Mouse (Mus musculus) frontal cortex, postnatal 25 days (tissue): ENCODE measurements around the gene Psma1.

Source experiments
- DNase-seq, 2 experiments: peaks; one replicate each; pipeline ENCODE4 v3.0.0; 2022; ENCODE audit warnings: low spot score in 2 of 2

Psma1 gene

GRCm38 (mm10) chr7:114276005-114276752, at the start of gene Psma1:
Psma1 (minus strand) TSS chr7:114276118.
- peak; percentile 93 to 94 for DNase-seq

- DNase-seq = no peak
Measured at GRCm38 (mm10) chr7:114323527-114323926, 47.6 kb upstream of the Psma1 start.

DNA sequence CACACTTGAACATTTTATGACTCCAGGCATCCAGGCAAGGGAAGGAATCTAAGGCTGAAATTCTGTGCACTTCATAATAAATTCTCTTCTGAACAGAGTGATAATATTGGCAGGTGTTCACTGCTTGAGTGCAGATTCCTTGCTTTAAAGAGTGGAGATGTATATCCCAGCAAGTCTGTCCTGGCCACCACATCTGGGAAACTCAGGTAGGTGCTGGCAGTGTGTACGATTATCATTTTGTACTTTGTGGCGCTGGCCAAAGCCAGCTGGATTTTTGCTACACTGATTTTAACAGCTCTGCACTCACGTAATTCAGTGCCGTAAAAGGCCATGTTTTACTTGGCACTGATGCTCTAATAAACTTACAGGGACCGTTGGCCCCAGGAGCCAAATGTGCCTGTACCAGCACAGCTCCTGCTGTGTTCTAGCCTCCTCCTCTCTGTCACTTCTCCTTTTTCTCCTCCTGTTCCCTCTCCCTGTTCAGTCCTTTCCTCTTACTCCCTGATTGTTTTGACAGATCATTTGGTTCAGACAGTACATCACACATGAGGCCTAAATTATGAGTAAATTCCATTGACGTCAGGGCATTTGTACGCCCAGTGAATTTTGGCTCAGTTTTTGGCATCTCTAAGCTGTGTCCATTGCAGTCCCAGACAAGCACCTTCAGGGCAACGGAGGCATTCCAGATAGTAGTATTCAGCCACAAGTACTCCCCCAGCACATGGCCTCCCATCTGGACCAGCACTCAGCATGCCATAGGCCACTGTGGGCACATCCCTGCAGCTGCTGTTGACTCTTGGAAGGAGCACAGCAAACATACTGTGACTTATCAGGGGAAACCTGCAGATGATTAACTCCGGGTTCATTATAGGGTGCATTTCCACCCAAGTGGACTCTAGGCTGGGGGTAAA, 46.9 kb upstream of the Psma1 start:
- DNase-seq = no peak

DNA sequence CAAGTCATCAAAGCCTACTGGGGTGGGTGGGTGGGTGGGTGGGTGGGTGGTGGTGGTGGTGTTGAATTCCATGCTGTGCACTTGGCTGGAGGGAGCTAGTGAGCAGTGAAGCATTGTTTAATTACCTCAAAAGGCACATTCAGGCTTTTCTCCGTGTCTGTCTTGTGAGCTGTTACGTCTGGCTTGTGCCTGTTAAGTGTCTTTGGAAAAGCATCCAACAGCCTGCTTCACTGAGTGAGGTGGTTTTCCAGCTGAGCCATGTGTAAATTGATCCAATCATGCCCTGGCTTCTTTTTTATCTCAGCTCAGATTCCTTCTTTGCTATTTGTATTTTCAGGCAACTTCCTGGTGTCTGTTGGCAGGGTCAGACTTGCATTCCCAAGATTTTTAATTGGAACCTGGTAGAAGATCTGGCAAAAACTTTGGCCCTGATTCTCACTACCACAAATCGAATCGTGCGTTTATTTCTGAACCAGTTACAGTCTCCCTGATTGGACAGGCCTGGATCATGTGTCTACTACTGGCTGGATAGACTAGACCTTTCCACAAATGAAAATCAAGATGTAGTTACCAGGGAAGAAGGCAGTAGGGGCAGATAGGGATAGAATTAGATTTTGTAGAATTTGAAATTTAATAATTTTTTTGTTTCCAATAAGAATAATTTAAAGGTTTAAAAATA, 45.9 kb upstream of the Psma1 start:
- no peak for DNase-seq

DNA sequence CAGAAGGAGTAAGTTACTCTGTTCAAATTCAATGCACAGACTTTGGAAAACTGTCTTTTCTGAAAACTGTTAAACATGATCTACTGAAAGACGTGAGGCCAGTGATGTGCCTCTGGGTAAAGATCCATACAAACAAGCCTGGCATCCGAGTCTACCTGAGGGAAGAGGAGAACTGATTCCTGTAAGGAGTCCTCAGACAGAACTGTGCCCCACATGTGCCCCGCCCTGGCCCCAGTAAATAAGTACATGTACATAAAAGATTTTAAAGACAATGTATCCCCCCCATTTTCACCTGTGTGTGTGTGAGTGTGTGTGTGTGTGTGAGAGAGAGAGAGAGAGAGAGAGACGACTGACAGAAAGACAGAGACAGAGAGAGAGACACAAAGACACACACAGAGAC, 42.0 kb upstream of the Psma1 start:
- DNase-seq = no peak

DNA sequence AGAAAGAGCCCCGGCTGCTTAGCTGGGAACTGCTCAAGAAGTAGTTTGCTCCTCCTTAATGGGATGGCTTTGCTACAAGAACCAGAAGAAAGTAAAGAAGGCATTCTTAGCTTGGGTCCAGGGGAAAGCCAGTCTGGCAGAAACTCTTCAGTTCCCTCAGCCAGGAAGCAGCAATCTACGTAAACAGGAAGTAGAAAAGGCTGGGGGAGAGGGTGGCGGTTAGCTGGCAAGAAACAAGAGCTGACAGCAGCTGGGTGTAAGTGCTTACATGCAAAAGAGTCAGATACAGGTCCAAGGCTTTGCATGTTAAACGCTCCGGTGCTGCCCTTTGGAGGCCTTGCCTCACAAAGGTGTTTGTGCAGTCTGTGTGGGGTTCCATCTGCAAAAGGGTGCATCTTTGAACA, 41.5 kb upstream of the Psma1 start:
- no peak for DNase-seq

DNA sequence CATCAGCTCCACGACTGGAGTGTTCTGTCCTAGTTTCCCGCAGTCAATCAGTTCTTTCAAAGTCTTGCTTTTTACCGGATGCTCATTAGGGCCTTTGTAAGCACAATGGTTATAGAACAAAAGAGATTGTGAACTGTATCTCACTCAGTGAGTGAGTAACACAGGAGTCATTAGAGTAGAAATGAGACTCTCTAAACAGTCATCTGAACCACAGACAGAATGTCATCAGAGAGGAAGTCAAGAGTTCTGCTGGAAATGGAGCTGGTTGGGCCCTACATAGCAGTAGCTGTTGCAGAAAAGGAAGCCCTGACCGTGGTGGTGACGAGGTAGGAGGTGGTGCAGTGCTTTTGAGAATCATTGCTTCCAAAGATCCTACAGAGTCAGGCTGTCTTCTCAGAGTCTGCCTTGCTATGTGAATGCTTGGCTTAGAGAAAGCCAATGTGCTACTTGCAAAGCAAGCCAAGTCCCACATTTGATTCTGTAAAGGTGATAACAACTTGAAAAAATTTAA, 40.5 kb upstream of the Psma1 start:
- no peak for DNase-seq

DNA sequence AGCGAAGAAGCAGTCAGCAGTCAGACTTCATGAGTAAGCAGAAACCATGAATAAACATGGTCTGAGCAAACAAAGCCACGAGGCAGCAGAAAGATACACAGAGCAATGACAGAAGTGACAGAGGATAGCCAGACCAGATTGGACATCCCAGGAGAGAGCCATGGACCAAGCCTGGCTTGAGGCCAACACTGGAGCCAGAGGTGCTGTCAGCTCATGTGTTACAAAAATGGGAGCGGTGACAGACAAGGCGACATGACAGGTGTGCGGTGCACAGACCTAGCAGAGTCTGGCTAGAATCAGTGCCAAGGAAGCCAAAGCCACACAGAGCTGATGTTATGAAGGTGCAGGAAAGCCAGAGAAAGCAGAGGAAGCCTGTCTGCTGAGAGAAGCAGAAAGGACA, 35.3 kb upstream of the Psma1 start:
- no peak for DNase-seq

GRCm38 (mm10) chr7:114309020-114309419, 33.1 kb upstream of the Psma1 start:
- no peak for DNase-seq

GRCm38 (mm10) chr7:114301293-114301782, 25.4 kb upstream of the Psma1 start:
- DNase-seq = no peak

DNA sequence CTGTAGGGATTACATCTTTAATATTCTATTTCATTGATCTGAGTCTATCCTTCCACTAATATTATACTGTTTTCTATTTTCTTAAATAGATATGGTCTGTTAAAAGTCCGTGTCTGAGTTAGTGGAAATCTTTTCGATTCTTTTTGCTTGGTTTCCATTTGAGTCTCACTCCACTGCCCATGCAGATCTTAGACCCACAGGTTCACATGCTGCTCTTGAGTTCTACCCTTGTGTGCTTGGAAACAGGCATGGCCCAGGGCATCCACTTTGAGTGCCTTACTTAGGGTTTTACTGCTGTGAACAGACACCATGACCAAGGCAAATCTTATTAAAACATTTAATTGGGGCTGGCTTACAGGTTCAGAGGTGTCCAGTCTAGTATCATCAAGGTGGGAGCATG, 24.9 kb upstream of the Psma1 start:
- no peak for DNase-seq

DNA sequence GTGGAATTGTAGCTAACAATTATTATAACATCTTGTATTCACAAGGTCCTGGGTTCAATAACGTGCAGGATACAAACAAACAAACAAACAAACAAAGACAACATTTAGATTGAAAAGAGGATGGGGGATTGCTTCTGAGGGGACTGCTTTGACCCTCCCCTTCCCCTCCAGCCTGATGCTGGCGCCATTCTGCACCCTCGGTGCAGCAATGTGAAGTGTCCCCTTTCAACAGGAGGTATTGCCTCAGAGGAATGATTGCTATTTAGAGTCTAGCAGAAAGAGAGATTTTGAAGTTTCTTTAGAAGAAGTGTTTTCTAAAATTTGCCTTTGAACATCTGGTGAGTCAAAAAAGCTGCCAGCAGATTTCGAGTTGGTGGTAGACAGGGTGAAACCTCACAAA, 23.3 kb upstream of the Psma1 start:
- no peak for DNase-seq

GRCm38 (mm10) chr7:114294698-114295097, 18.8 kb upstream of the Psma1 start:
- no peak for DNase-seq

GRCm38 (mm10) chr7:114293903-114294302, 18.0 kb upstream of the Psma1 start:
- DNase-seq = no peak

DNA sequence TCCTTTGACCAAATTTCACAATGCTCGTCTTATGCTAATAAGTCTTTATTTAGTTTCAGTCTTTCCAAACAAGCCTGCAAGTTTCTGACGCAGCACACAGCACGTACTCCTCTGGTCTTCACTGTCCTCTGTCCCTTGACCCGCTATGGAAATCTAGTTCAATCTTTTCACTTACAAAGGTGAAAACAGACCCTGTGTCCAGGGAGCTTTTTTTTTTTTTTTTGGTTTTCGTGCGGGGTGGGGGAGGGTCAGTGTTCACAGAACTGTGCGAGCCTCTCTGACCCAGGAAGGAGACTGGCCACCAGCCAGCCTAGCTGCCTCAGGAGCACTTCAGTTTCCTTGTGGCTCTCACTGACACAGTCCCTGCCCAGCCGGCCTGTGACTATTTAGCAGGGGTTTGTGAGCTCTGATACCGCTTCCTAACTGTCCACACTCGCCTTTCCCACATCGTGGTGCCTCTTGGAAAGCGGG, 16.6 kb upstream of the Psma1 start:
- peak; percentile 20 to 22 for DNase-seq

- DNase-seq = no peak
Measured at GRCm38 (mm10) chr7:114291461-114292335, 15.8 kb upstream of the Psma1 start.

DNA sequence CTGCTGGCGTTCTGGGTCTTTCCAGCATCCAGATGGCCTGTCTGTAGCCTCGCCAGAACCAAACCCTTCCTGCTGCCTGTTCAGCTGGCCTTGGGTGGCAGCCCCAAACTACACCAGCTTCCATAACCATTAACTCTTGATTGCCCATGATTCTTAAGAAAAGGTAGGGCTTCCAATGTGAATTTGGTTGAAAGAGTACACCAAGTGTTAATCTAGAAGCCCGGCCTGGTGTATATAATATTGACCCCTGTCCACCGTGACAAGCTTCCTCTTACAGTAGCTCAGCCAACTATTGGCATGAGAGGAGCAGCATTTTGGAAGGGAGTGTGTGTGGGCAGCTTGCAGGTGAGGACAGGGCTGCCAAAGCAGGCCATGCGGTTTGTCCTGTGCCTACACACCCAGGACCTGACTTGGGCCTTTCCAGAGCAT, 14.2 kb upstream of the Psma1 start:
- no peak for DNase-seq

- DNase-seq = no peak
Measured at GRCm38 (mm10) chr7:114284296-114284910, 8.5 kb upstream of the Psma1 start.

GRCm38 (mm10) chr7:114283006-114283405, 7.1 kb upstream of the Psma1 start:
- DNase-seq = no peak

DNA sequence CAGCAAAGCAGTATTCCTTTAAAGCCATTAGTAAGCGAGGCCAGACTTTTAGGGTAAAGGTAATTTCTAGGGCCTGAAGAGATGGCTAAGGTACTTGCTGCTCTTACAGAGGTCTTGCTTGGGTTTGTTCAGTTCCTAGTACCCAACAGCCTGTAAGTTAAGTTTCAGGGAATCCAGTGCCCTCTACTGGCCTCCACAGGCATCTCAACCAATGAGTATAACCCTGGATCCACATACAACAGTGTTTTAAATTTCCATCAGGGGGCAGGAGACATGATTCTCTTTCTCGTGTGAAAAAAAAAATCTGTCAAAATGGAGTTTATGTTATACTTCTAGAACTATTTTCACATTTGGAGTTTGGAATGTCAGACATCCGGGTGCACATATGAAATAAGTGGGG, 5.8 kb upstream of the Psma1 start:
- DNase-seq = no peak
